Mouse (Mus musculus) right cerebral cortex, postnatal 36 days (tissue): Measurements from ENCODE around the gene Mxi1.

Source experiments
- DNase-seq, 2 experiments: peaks; one replicate each; pipeline ENCODE4 v3.0.0; 2022; ENCODE audit warnings: low spot score in 2 of 2, mixed read lengths in 1 of 2

Mxi1 gene

DNA sequence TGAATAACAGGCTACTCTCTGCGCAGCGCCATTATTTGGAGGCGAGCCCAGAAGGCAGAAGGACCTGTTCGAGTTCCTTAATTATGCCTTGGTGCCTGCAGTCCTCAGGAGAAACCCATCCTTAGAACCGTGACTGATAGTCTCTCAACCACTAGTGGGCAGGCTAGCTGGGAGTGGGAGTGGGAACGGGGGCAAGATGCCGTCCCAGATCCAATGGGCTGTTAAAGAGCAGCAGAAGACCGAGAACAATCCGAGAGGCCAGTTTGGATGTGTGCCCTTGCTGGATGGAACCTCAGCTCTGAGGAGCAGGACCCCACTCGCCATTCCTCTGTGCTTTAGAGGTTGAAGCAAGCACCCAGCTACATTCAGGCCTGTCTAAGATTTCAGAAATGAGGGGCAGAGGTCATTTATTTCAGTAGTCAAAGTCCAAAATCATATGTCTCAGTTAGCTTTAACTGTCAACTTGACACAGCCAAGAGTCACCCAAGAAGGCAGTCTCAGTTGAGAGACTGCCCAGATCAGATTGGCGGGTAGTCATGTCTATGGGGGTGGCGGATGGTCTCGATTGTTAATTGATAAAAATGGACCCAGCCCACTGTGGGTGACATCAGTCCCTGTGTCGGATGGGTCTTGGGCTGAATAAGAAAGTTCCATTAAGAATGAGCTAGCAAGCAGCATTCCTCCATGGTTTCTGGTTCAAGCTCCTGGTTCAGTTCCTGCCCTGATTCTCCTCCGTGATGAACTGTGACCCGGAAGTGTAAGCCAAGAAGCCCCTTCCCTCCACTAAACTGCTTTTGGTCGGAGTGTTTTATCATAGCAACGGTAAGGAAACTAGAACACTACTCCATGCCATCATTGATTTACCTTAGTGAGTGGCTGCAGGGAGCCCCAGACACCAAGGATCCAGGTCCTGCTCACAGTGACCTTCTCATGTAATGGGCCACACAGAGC lies 112.3 kb downstream of the Mxi1 start:
- DNase-seq: no peak

DNA sequence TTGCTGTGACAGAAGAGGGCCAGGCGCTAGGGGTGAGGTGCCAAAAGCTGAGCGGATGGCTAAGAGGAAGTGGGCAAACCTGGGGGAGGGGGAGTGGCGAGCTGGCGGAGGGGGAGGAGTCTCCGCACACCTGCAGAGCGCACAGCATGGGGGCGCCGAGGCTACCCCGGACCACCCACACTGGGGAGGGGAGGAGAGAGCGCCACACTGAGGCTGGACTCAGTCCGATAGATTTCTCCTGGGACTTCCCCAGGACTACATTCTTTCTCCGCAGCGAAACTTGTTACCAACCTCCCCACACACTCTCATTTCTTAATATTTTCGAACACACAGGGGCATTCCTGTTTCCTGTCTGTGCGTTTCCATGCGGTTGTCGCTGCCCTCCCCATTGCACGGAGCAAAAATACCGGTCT lies 113.0 kb downstream of the Mxi1 start:
- no peak for DNase-seq

DNA sequence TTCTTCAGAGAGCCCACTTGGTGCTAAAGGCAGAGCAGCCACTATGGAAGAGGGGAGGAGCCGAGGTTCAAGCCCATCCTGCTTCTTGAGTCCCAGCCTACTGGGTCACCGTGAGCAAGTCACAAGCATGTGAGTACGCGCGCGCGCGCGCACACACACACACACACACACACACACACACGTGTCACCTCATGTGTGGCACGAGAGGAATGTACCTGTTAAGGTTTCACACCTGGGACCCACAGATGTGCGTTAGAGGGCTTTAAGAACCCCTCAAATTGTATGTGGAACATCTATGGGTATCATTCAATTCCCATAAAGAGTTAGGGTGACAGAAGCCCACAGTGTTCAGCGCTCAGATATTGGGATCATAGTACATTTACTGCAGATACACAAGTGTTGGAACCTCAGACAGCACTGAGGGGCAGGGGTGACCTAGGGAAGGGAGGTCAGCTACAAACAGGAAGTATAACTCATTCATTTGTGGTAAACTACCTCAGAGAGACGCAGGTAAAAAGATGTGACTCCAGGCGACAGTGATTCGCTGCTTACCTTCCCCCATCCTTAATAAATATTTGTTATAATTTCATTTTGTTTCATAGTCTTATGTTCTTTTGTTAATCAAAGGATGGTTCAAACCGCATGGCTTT lies 113.6 kb downstream of the Mxi1 start:
- DNase-seq: no peak

DNA sequence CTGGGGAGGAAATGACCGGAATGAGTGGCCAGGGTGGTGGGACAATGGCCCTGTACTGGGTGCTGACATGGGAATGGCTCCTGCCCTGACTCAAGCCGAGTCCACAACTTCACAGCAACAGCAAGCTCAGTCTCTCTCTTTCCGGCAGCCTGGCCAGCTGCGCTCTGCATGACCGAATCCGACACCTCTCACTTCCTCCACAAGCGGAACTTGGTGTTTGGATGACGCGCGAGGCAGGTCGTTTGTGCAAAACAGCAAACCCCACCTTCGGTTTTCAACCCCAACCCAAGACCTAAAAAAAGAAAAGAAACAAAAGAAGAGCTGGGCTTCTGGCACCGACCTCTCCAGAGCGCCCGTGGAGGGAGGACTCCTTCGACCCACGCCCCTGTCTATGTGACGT lies 114.3 kb downstream of the Mxi1 start:
- no peak for DNase-seq
